Mouse (Mus musculus) MEL (cell line): ENCODE data around the gene Gm9508. TPM values are rescaled to one million over a fixed set of nuclear protein-coding genes. Genes with fewer than 3 reads are reported as not detected.

ENCODE experiments used
- DNase-seq: peaks from one replicate; pipeline ENCODE4 v3.0.0; 2011; ENCODE audit warnings: low read depth, low spot score
- H3K27ac ChIP-seq: 2 replicates; pipeline ENCODE4 v1.5.1; 2012; ENCODE audit warnings: low read depth, mild to moderate bottlenecking, control low read depth, low read length, moderate library complexity; ENCODE audit not compliant: control insufficient read depth
- H3K27me3 ChIP-seq, 2 experiments: fragments of 150-350 bp in 1 of 2; sonication (generic) in 1 of 2; 2 replicates each; pipeline ENCODE4 v1.6.1; 2012; ENCODE audit warnings: low read length in 2 of 2, mild to moderate bottlenecking in 2 of 2, improper control_type of control experiment in 1 of 2, moderate library complexity in 1 of 2; ENCODE audit not compliant: insufficient read depth in 2 of 2, control insufficient read depth in 1 of 2
- H3K36me3 ChIP-seq, 2 experiments: 2 replicates each; pipeline ENCODE4 v1.6.1; 2012 to 2014; ENCODE audit warnings: low read length in 2 of 2, improper control_type of control experiment in 1 of 2, inconsistent platforms in 1 of 2, mild to moderate bottlenecking in 1 of 2; ENCODE audit not compliant: insufficient read depth in 2 of 2, control insufficient read depth in 1 of 2
- H3K4me1 ChIP-seq, 2 experiments: fragments of 150-350 bp in 1 of 2; sonication (generic) in 1 of 2; 2 replicates each; pipeline ENCODE4 v1.6.1; 2012; ENCODE audit warnings: low read length in 2 of 2, improper control_type of control experiment in 1 of 2, mild to moderate bottlenecking in 1 of 2; ENCODE audit not compliant: insufficient read depth in 2 of 2, control insufficient read depth in 1 of 2
- H3K4me3 ChIP-seq, 2 experiments: fragments of 150-350 bp in 1 of 2; sonication (generic) in 1 of 2; 2 replicates each; pipeline ENCODE4 v1.5.1; 2012; ENCODE audit warnings: low read depth in 2 of 2, low read length in 2 of 2, mild to moderate bottlenecking in 2 of 2, moderate library complexity in 2 of 2, control low read depth in 1 of 2, improper control_type of control experiment in 1 of 2; ENCODE audit not compliant: control insufficient read depth in 1 of 2, insufficient read depth in 1 of 2
- H3K79me2 ChIP-seq: 2 replicates; pipeline ENCODE4 v1.6.1; 2012; ENCODE audit warnings: mild to moderate bottlenecking, low read length, moderate library complexity; ENCODE audit not compliant: control insufficient read depth, poor library complexity, insufficient read depth
- H3K9ac ChIP-seq: 2 replicates; pipeline ENCODE4 v1.6.1; 2012; ENCODE audit warnings: low read depth, mild to moderate bottlenecking, control low read depth, low read length, moderate library complexity; ENCODE audit not compliant: control insufficient read depth, poor library complexity, severe bottlenecking
- H3K9me3 ChIP-seq: fragments of 150-350 bp; sonication (generic); replicated peaks from 2 replicates; pipeline ENCODE4 v1.6.1; 2012; ENCODE audit warnings: mild to moderate bottlenecking, low read length, improper control_type of control experiment, moderate library complexity; ENCODE audit not compliant: insufficient read depth
- BHLHE40 ChIP-seq: IDR thresholded peaks from 2 replicates; pipeline ENCODE4 v1.6.1; 2012; ENCODE audit warnings: low read depth, mild to moderate bottlenecking, inconsistent platforms, low read length, improper control_type of control experiment, borderline replicate concordance
- CHD1 ChIP-seq: IDR thresholded peaks from 2 replicates; pipeline ENCODE4 v1.6.1; 2012; ENCODE audit warnings: low read depth, mild to moderate bottlenecking, inconsistent platforms, low read length, improper control_type of control experiment
- CTCF ChIP-seq, 3 experiments: IDR thresholded peaks in 2 of 3; conservative IDR thresholded peaks in 1 of 3; 2 replicates each; pipeline ENCODE4 v1.5.1; 2011 to 2012; ENCODE audit warnings: low read length in 3 of 3, low read depth in 2 of 3, mild to moderate bottlenecking in 2 of 3, improper control_type of control experiment in 1 of 3, inconsistent platforms in 1 of 3, mixed read lengths in 1 of 3, moderate library complexity in 1 of 3; ENCODE audit not compliant: control insufficient read depth in 1 of 3, insufficient read depth in 1 of 3, poor library complexity in 1 of 3, severe bottlenecking in 1 of 3
- E2F4 ChIP-seq: IDR thresholded peaks from 2 replicates; pipeline ENCODE4 v1.6.1; 2011; ENCODE audit warnings: low read depth, low read length, improper control_type of control experiment, borderline replicate concordance
- ELF1 ChIP-seq: IDR thresholded peaks from 2 replicates; pipeline ENCODE4 v1.6.1; 2014; ENCODE audit warnings: low read depth, mild to moderate bottlenecking, inconsistent platforms, low read length, improper control_type of control experiment, moderate library complexity
- ETS1 ChIP-seq: IDR thresholded peaks from 2 replicates; pipeline ENCODE4 v1.6.1; 2012; ENCODE audit warnings: low read depth, mild to moderate bottlenecking, inconsistent platforms, low read length, improper control_type of control experiment, moderate library complexity
- GABPA ChIP-seq: IDR thresholded peaks from 2 replicates; pipeline ENCODE4 v1.6.1; 2012; ENCODE audit warnings: low read depth, mild to moderate bottlenecking, inconsistent platforms, low read length, improper control_type of control experiment, moderate library complexity
- HCFC1 ChIP-seq: IDR thresholded peaks from 2 replicates; pipeline ENCODE4 v1.6.1; 2012; ENCODE audit warnings: low read depth, mild to moderate bottlenecking, inconsistent platforms, low read length, improper control_type of control experiment, moderate library complexity
- JUND ChIP-seq: IDR thresholded peaks from 2 replicates; pipeline ENCODE4 v1.6.1; 2011; ENCODE audit warnings: low read depth, mild to moderate bottlenecking, improper control_type of control experiment, low read length
- KAT2A ChIP-seq: conservative IDR thresholded peaks from 2 replicates; pipeline ENCODE4 v1.6.1; 2012; ENCODE audit warnings: low read depth, low read length, improper control_type of control experiment, inconsistent platforms
- MAFK ChIP-seq: IDR thresholded peaks from 2 replicates; pipeline ENCODE4 v1.6.1; 2011; ENCODE audit warnings: low read depth, mild to moderate bottlenecking, low read length, improper control_type of control experiment, borderline replicate concordance
- MAX ChIP-seq: IDR thresholded peaks from 2 replicates; pipeline ENCODE4 v1.6.1; 2011; ENCODE audit warnings: low read length, improper control_type of control experiment
- MEF2A ChIP-seq: IDR thresholded peaks from 2 replicates; pipeline ENCODE4 v1.6.1; 2014; ENCODE audit warnings: low read depth, mild to moderate bottlenecking, inconsistent platforms, low read length, improper control_type of control experiment; ENCODE audit not compliant: poor library complexity, insufficient replicate concordance, severe bottlenecking; ENCODE audit errors: extremely low read depth
- MXI1 ChIP-seq: IDR thresholded peaks from 2 replicates; pipeline ENCODE4 v1.6.1; 2011; ENCODE audit warnings: mild to moderate bottlenecking, low read depth, low read length, improper control_type of control experiment
- MYC ChIP-seq: IDR thresholded peaks from 2 replicates; pipeline ENCODE4 v1.6.1; 2011; ENCODE audit warnings: low read depth, mild to moderate bottlenecking, low read length, improper control_type of control experiment, moderate library complexity
- NRF1 ChIP-seq: IDR thresholded peaks from 2 replicates; pipeline ENCODE4 v1.6.1; 2014; ENCODE audit warnings: low read depth, mild to moderate bottlenecking, inconsistent platforms, low read length, improper control_type of control experiment, moderate library complexity; ENCODE audit not compliant: poor library complexity, insufficient read depth, severe bottlenecking
- POLR2A ChIP-seq, 2 experiments: IDR thresholded peaks; 2 replicates each; pipeline ENCODE4 v1.6.1; 2011 to 2012; ENCODE audit warnings: low read length in 2 of 2, mild to moderate bottlenecking in 2 of 2, control low read depth in 1 of 2, improper control_type of control experiment in 1 of 2, low read depth in 1 of 2, moderate library complexity in 1 of 2; ENCODE audit not compliant: control insufficient read depth in 1 of 2, insufficient read depth in 1 of 2, poor library complexity in 1 of 2
- RAD21 ChIP-seq: IDR thresholded peaks from 2 replicates; pipeline ENCODE4 v1.6.1; 2011; ENCODE audit warnings: mild to moderate bottlenecking, low read depth, low read length, improper control_type of control experiment
- RCOR1 ChIP-seq: IDR thresholded peaks from 2 replicates; pipeline ENCODE4 v1.6.1; 2012; ENCODE audit warnings: low read depth, mild to moderate bottlenecking, inconsistent platforms, low read length, improper control_type of control experiment
- SIN3A ChIP-seq: IDR thresholded peaks from 2 replicates; pipeline ENCODE4 v1.6.1; 2012; ENCODE audit warnings: low read length, improper control_type of control experiment, inconsistent platforms
- SMC3 ChIP-seq: IDR thresholded peaks from 2 replicates; pipeline ENCODE4 v1.6.1; 2011; ENCODE audit warnings: low read depth, low read length, improper control_type of control experiment
- TAL1 ChIP-seq: IDR thresholded peaks from 2 replicates; pipeline ENCODE4 v1.6.1; 2012; ENCODE audit warnings: mild to moderate bottlenecking, inconsistent platforms, low read length, moderate library complexity, mixed read lengths
- TBP ChIP-seq: IDR thresholded peaks from 2 replicates; pipeline ENCODE4 v1.8.0; 2011; ENCODE audit warnings: low read depth, low read length, improper control_type of control experiment
- ZC3H11A ChIP-seq: IDR thresholded peaks from 2 replicates; pipeline ENCODE4 v1.6.1; 2012; ENCODE audit warnings: low read depth, mild to moderate bottlenecking, inconsistent platforms, low read length, improper control_type of control experiment
- ZNF384 ChIP-seq: IDR thresholded peaks from 2 replicates; pipeline ENCODE4 v1.6.1; 2012; ENCODE audit warnings: low read depth, mild to moderate bottlenecking, inconsistent platforms, low read length, improper control_type of control experiment
- polyA plus RNA-seq, 2 experiments: library from polyadenylated mRNA; stranded (reverse) in 1 of 2; unstranded in 1 of 2; fragments of >175 nt in 1 of 2; fragments of >200 nt in 1 of 2; gene quantifications; 2 replicates each; pipeline versions ENCODE4 v1.2.1 to v1.2.4; 2012; ENCODE audit warnings: low replicate concordance in 2 of 2, low read depth in 1 of 2; ENCODE audit not compliant: insufficient read length in 2 of 2, insufficient read depth in 1 of 2, missing spikeins in 1 of 2
- total RNA-seq: library from RNA; depleted of rRNA; stranded (reverse); fragments of 300-350 nt; gene quantifications from 2 replicates; pipeline ENCODE4 v1.2.3, GENCODE M21; 2012

Gene Gm9508
- total and polyA plus RNA-seq, 3 experiments = not detected

DNA sequence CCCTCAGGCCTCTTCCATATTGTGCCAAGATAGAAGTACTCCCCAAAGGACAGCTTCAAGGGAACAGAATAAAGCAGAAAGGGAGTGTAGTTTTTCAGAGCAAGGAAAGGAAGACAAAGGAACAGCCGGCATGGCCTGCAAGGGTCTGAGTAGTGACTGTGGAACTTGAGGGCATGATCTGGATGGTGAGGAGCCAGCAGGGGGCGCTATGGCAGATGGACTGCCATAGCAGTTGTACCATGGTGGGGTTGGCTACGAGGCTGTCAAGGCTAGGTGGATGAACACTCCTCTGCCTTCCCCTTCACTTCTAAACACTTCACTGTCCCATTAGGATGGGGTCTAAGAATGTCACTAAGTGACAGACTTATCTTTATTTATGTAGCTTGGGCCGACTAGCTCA is 32.2 kb upstream of the Gm9508 start:
- DNase-seq = peak; percentile 51

DNA sequence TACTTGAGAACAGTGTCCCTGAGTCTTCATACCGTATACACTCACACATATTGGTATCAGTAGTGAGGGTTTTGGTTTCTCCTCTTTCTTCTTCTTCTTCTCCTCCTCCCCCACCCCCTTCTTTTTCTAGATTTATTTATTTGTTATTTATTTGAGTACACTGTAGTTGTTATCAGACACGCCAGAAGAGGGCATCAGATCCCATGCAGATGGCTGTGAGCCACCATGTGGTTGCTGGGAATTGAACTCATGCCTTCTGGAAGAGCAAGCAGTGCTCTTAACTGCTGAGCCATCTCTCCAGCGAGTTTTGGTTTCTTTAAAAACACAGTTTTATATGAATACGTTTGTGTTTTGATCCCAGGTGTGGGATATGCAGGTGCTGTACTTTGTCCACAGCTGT is 31.2 kb upstream of the Gm9508 start:
- Histone ChIP-seq H3K79me2 (no peaks in the 10 kb centered on the region), H3K9me3 (no peaks in the 10 kb centered on the region), H3K36me3 (no peaks in the 10 kb centered on the region), H3K4me1 (no peaks in the 10 kb centered on the region), H3K4me3 (no peak overlapping the region)
- TF ChIP-seq SMC3 = peak; percentile 37
- TF ChIP-seq TAL1 = no peak
- TF ChIP-seq SIN3A = no peak
- TF ChIP-seq KAT2A = no peak
- peak; percentile 14 for TF ChIP-seq RAD21
- TF ChIP-seq MYC = peak; percentile 56; the same call in 1 of the 2 replicates
- TF ChIP-seq ZC3H11A = no peak
- TF ChIP-seq POLR2A (IDR thresholded peaks at IDR 0.05; ENCODE audit: control insufficient read depth in 1 of 2, insufficient read depth in 1 of 2, low read depth in 1 of 2, low read length in 2 of 2, poor library complexity in 1 of 2) = no peak
- TF ChIP-seq CTCF (IDR thresholded peaks at IDR 0.05 in 2 of 3, conservative IDR thresholded peaks at IDR 0.05 in 1 of 3; ENCODE audit: control insufficient read depth in 1 of 3, insufficient read depth in 1 of 3, low read depth in 2 of 3, low read length in 3 of 3, poor library complexity in 1 of 3, severe bottlenecking in 1 of 3) = peak in 2 of 3 experiments; percentile 38 to 46; a peak in 4 of 6 replicates
- TF ChIP-seq, all 39 proteins: peak for 4
- Histone ChIP-seq H3K27me3 (peaks cover 5 to 9% of the 10 kb centered on the region in 2 experiments), H3K27ac (no peak overlapping the region), H3K9ac (no peak overlapping the region)
- peak; percentile 30 for DNase-seq

More for the DNA sequence above, 32.2 kb upstream of the Gm9508 start:
- H3K4me3 ChIP-seq = no peak overlapping the region
- no peak overlapping the region for H3K27ac ChIP-seq
- no peak overlapping the region for H3K9ac ChIP-seq
- no peaks in the 10 kb centered on the region for H3K36me3 ChIP-seq
- H3K9me3 ChIP-seq = no peaks in the 10 kb centered on the region
- H3K4me1 ChIP-seq = no peaks in the 10 kb centered on the region
- TF ChIP-seq ZC3H11A (peak; percentile 17), HCFC1 (no peak), SMC3 (peak; percentile 62), RAD21 (peak; percentile 26), BHLHE40 (no peak), GABPA (no peak), CTCF (IDR thresholded peaks at IDR 0.05 in 2 of 3, conservative IDR thresholded peaks at IDR 0.05 in 1 of 3; ENCODE audit: control insufficient read depth in 1 of 3, insufficient read depth in 1 of 3, low read depth in 2 of 3, low read length in 3 of 3, poor library complexity in 1 of 3, severe bottlenecking in 1 of 3) (peak; percentile 74 to 91 (median 88)), E2F4 (no peak), CHD1 (no peak)
- no peaks in the 10 kb centered on the region for H3K79me2 ChIP-seq
- peaks cover 5 to 10% of the 10 kb centered on the region in 2 experiments for H3K27me3 ChIP-seq

DNA sequence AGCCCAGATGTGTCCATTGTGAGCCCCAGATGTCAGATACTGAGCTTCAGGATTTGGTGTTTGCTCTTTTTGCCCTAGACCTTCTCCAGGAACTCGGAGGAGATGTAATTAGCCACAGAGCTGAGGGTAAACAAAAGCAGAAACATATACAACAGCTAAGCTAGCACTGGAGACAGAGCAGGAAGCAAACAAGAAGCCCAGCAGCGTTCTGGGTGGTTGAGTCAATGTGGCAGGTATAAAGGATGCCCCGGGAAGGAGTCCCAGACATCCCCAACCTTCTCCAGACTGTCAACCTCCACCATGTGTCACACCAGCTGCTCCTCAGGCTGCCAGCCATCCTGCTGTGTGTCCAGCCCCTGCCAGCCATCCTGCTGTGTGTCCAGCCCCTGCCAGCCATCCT is 29.2 kb upstream of the Gm9508 start, which contains the start of gene Gm10100:
Gene Gm10100 (plus strand): TSS at position 301 of the 400 bp plus-strand sequence.
- Histone ChIP-seq H3K4me1 (no peaks in the 10 kb centered on the region), H3K79me2 (no peaks in the 10 kb centered on the region), H3K9ac (no peak within 1 kb of the TSS), H3K9me3 (no peaks in the 10 kb centered on the region), H3K4me3 (no peak within 1 kb of the TSS), H3K27me3 (peaks cover 0 to under 1% of the 10 kb centered on the region in 2 experiments; a peak in 1 of 4 replicates), H3K27ac (no peak within 1 kb of the TSS), H3K36me3 (no peaks in the 10 kb centered on the region)
- DNase-seq = no peak
- TF ChIP-seq MEF2A = no peak
- no peak for TF ChIP-seq GABPA
- no peak for TF ChIP-seq TAL1
- TF ChIP-seq MXI1 = no peak
- TF ChIP-seq TBP = no peak
- no peak for TF ChIP-seq MAFK
- no peak for TF ChIP-seq JUND
- TF ChIP-seq CHD1 = no peak
- TF ChIP-seq RAD21 = no peak
- no peak for TF ChIP-seq ZNF384
- TF ChIP-seq NRF1 = no peak
- TF ChIP-seq ELF1 = no peak
- no peak for TF ChIP-seq ETS1
- no peak for TF ChIP-seq MAX
- TF ChIP-seq RCOR1 = no peak
